Mouse (Mus musculus) stomach, embryonic 16.5 days (tissue): ENCODE data around the gene Mmab. TPM values are rescaled to one million over a fixed set of nuclear protein-coding genes. Genes with fewer than 3 reads are reported as not detected.

Experiments
- ATAC-seq: fragments of 200-750 bp; cut with Nextera tagmentation; 2 replicates; pipeline ENCODE4 v1.8.0; 2017; ENCODE audit warnings: moderate number of reproducible peaks, moderate TSS enrichment; ENCODE audit not compliant: insufficient read depth, low FRiP score
- H3K27ac ChIP-seq: fragments of 300-500 bp; sonication (generic); 2 replicates; pipeline ENCODE4 v1.5.1; 2014; ENCODE audit warnings: low read length
- H3K27me3 ChIP-seq: fragments of 300-500 bp; sonication (generic); 2 replicates; pipeline ENCODE4 v1.6.1; 2014; ENCODE audit warnings: low read length, control low read depth, mixed read lengths; ENCODE audit not compliant: control insufficient read depth, insufficient read depth
- H3K36me3 ChIP-seq: fragments of 300-500 bp; sonication (generic); 2 replicates; pipeline ENCODE4 v1.6.1; 2014; ENCODE audit warnings: low read length; ENCODE audit not compliant: control insufficient read depth, insufficient read depth
- H3K4me1 ChIP-seq: fragments of 300-500 bp; sonication (generic); 2 replicates; pipeline ENCODE4 v1.6.1; 2014; ENCODE audit warnings: low read length, control low read depth, mixed read lengths; ENCODE audit not compliant: control insufficient read depth, insufficient read depth
- H3K4me2 ChIP-seq: fragments of 300-500 bp; sonication (generic); 2 replicates; pipeline ENCODE4 v1.6.1; 2014; ENCODE audit warnings: low read depth, low read length, mixed read lengths
- H3K4me3 ChIP-seq: fragments of 300-500 bp; sonication (generic); replicated peaks from 2 replicates; pipeline ENCODE4 v1.5.1; 2014; ENCODE audit warnings: mild to moderate bottlenecking, low read length
- H3K9ac ChIP-seq: fragments of 300-500 bp; sonication (generic); 2 replicates; pipeline ENCODE4 v1.6.1; 2014; ENCODE audit warnings: low read length
- H3K9me3 ChIP-seq: fragments of 300-500 bp; sonication (generic); replicated peaks from 2 replicates; pipeline ENCODE4 v1.6.1; 2016; ENCODE audit warnings: low read length, control low read depth; ENCODE audit not compliant: control insufficient read depth
- WGBS: fragments of 180-500 bp; shearing (Covaris S2); extraction: QIAGEN DNeasy Blood & Tissue Kit; methylation state at CpG from one replicate; pipeline ENCODE4 v1.1.7; 2014; 5-methylcytosine and 5-hydroxymethylcytosine counted together
- microRNA-seq: library from miRNA; unstranded; fragments of <30 nt; microRNA quantifications from one replicate; pipeline ENCODE4, GENCODE M21; 2016
- polyA plus RNA-seq: library from polyadenylated mRNA; unstranded; fragments of >200 nt; fragmentation: Nextera tagmentation; extraction: Ambion mirVana; gene quantifications from 2 replicates; pipeline ENCODE4 v1.2.1, GENCODE M21; 2015

The Mmab gene
- polyA plus RNA-seq, 1 experiment from 2014 or later, result 30.6 TPM

DNA sequence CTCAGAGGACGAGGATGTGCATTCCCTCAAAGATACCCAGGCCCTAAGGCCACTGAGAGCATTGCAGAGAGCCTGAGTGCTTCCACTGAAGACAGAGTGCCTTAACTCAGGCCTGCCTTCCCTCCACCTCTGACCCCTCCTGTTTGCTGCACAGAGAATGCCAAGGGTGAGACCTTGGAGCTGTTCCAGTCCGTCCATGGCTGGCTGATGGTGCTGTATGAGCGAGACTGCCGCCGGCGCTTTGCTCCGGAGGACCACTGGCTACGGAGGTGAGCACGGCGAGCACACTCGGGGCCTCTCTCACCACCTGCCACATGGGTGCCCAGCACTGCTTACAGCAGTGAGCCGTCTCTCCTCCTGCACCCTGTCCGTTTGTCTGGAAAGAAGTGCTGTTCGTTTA, 37.3 kb downstream of the Mmab start:
- WGBS, result 93% methylated on average over 14 of the region's 14 CpGs
- no peak for ATAC-seq

DNA sequence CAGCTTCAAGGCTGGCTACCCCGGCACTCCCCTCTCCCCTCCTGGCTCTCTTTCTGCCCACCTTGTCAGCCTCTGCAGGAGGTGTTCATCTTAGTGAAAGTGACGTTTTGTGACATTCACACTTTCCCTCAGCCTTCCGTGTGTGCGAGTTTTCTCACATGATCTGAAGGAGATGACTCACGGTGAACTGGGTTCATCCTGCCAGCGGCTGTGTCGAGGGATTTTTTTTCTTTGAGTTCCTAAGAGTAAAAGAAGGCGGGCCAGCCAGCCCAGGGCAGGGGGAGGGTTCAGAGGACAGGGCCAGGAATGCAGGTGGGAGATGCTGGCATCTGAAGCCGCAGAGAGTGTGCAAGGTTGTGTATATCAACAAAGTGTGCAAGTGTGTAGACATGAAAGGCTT, 50.7 kb downstream of the Mmab start:
- no peak overlapping the region for H3K9ac ChIP-seq
- H3K27ac ChIP-seq, result no peak overlapping the region
- H3K36me3 ChIP-seq, result peaks cover 33% of the 10 kb centered on the region
- no peaks in the 10 kb centered on the region for H3K9me3 ChIP-seq
- no peak overlapping the region for H3K4me2 ChIP-seq
- WGBS, result 76% methylated on average over 9 of the region's 9 CpGs
- no peak for ATAC-seq
- H3K27me3 ChIP-seq, result no peaks in the 10 kb centered on the region
- H3K4me3 ChIP-seq, result no peak overlapping the region
- H3K4me1 ChIP-seq, result no peaks in the 10 kb centered on the region

More for the DNA sequence above, 37.3 kb downstream of the Mmab start:
- Histone ChIP-seq H3K4me2 (no peak overlapping the region), H3K9ac (no peak overlapping the region), H3K9me3 (no peaks in the 10 kb centered on the region), H3K27me3 (no peaks in the 10 kb centered on the region), H3K4me1 (no peaks in the 10 kb centered on the region), H3K36me3 (peaks cover 68% of the 10 kb centered on the region), H3K4me3 (no peak overlapping the region), H3K27ac (no peak overlapping the region)

DNA sequence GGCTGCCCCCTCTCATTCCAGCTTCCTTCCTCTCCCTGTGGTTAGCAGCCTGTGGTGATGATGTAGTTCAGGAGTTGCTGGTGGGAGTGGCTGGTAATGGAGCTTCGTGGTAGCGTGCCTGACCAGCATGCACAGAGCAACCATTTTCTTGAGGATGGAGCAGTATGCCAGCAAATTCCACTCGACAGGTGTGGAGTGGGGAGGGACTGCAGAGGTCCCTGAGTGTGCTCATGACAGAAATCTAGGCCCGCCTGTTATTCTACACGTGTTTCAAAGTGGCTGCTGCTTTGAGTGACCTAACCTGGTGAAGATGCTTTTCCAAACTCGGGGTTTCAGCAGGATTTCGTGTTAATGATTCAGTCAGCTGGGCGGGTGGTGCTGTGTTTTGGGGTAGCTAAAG, 59.4 kb downstream of the Mmab start:
- no peaks in the 10 kb centered on the region for H3K9me3 ChIP-seq
- WGBS, result 86% methylated on average over 8 of the region's 8 CpGs
- H3K36me3 ChIP-seq, result peaks cover 22% of the 10 kb centered on the region
- H3K4me1 ChIP-seq, result peaks cover 12% of the 10 kb centered on the region
- no peak overlapping the region for H3K4me3 ChIP-seq
- no peak for ATAC-seq
- H3K27me3 ChIP-seq, result no peaks in the 10 kb centered on the region
- H3K27ac ChIP-seq, result no peak overlapping the region
- no peak overlapping the region for H3K9ac ChIP-seq
- no peak overlapping the region for H3K4me2 ChIP-seq

DNA sequence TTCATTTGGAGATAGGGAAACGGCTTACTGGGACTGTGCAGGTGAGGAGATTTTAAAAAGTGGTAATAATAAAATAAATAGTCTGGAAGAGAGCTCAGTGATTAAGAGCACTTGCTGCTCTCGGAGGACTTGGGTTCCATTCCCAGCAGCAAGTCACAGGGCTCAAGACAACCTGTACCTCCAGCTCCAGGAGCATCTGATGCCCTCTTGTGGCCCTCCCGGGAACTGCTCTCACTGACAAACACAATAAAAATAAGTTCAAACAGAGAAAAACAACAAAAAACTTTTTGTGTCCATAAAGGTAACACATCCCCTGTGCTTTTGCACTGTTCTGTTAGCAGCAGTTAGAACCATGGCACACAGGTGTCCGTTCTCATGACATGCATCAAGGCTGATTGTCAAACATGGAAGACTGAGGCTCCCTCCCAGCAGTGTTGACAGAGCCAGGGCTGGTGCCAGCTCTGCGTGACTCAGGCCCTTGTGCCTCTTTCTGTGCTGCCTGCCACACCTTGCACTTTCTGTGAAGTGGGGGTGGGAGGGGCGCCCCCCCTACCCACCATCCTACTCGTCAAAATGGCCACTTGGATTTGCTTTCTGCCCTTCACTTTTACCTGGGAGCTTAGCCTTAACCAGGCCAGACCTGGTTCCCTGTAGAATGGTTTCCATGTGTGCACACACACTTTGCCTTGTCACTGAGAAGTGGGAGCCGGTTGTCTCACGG, 60.5 kb downstream of the Mmab start:
- 74% methylated on average over 9 of the region's 9 CpGs for WGBS
- ATAC-seq, result no peak
- no peak overlapping the region for H3K9ac ChIP-seq
- H3K36me3 ChIP-seq, result peaks cover 13% of the 10 kb centered on the region
- H3K4me3 ChIP-seq, result no peak overlapping the region
- H3K27me3 ChIP-seq, result no peaks in the 10 kb centered on the region
- H3K4me2 ChIP-seq, result no peak overlapping the region
- H3K27ac ChIP-seq, result no peak overlapping the region
- peaks cover 24% of the 10 kb centered on the region for H3K4me1 ChIP-seq
- no peaks in the 10 kb centered on the region for H3K9me3 ChIP-seq

Small RNA genes lying within 50 kb of the gene (microRNA-seq; reads per million reads assigned to microRNA genes)
- not detected for gene Mir7027

Other genes with a start within 250 kb of the Mmab start
- 0.13 TPM in 1 of 2 replicates, not detected in the other for gene Foxn4, start 170.3 kb downstream of the Mmab start, polyA plus RNA-seq
- gene Myo1h, start 154.9 kb downstream of the Mmab start, polyA plus RNA-seq, result 6.0 and 7.5 TPM in 2 replicates
- gene Kctd10, start 63.6 kb downstream of the Mmab start, polyA plus RNA-seq, result 145 and 161 TPM in 2 replicates
- 42.5 and 48.1 TPM in 2 replicates for gene Ube3b, start 63.5 kb downstream of the Mmab start, polyA plus RNA-seq
- gene Mvk, start 209 bp upstream of the Mmab start, polyA plus RNA-seq, result 56.3 and 60.1 TPM in 2 replicates
- gene Fam222a, start 124.0 kb upstream of the Mmab start, polyA plus RNA-seq, result 1.4 and 1.6 TPM in 2 replicates
- 2.8 and 3.7 TPM in 2 replicates for gene Trpv4, start 214.4 kb upstream of the Mmab start, polyA plus RNA-seq
- 208 and 281 TPM in 2 replicates for gene Gltp, start 246.9 kb upstream of the Mmab start, polyA plus RNA-seq